In the genomic region with DNA sequence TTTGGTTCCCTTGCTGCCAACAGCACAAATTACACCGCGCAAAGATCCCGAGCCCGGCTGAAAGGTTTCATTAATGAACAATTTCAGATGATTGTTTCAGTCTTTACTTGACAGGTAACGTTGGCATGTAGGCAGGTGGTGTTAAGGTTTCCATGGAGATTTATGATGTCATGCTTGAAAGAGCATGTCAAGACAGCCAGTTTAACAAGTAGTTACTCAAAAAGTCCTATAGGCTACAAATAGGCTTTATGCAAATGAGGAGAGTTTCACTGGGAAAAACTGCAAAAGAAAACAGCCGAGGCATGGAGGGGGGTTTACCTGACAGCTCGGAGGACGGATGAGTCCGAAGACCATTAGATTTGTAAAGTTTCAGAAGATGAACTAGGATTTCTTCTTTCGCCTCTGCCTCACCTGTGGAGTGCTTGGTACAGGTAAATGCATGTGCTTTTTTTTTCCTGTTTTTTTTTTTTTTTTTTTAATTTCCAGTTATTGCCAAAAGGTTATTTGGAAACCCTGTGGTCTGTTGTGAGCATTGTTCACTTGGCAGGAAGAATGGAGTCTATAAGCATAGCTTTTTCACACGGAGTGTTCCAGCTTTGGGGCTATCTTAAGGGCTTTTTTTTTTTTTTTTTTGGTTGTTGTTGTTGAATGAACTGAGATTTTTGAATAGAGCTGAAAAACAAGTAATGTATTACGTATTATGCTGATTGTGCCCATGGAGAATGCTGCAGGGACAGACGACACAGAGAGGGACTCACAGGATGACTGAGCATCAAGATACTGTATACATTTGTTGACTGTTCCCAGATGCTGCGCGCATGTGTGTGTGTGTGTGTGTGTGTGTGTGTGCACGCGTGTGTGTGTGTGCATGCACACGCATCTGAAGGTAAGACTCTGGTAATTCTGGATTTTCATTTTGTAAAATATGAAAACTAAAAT, we compare ENCODE assay signal across 8 mouse cellular contexts.
DNase-seq lines count a peak whose midpoint lies in the region; ATAC-seq and TF ChIP-seq lines count a peak whose summit lies in the region.

No protein-coding gene starts in this region.

- no peak overlapping the region for H3K9ac ChIP-seq in hindbrain, embryonic 12.5 days
- no peak overlapping the region for H3K9ac ChIP-seq in liver, postnatal 0 days (replicated peaks)
- H3K9ac ChIP-seq in stomach, embryonic 14.5 days (replicated peaks; ENCODE audit: low read depth, low read length) = no peak overlapping the region

- no peaks in the 10 kb centered on the region for H3K36me3 ChIP-seq in hindbrain, embryonic 12.5 days
- H3K36me3 ChIP-seq in liver, postnatal 0 days (replicated peaks; ENCODE audit: insufficient read depth, low read length) = no peaks in the 10 kb centered on the region
- no peaks in the 10 kb centered on the region for H3K36me3 ChIP-seq in stomach, embryonic 14.5 days (ENCODE audit: control insufficient read depth, insufficient read depth, low read length)

- no peak for TF ChIP-seq EP300 in liver, postnatal 0 days (IDR thresholded peaks at IDR 0.05; ENCODE audit: low read depth)

- no peak for DNase-seq in layer of hippocampus, adult 2 months (ENCODE audit: low spot score in 2 of 2)
- DNase-seq in layer of hippocampus, postnatal 14 days (ENCODE audit: low spot score in 2 of 2) = no peak
- DNase-seq in liver, postnatal 0 days = no peak
- DNase-seq in spleen, postnatal 36 days (ENCODE audit: low spot score in 2 of 2) = no peak
- DNase-seq in thymus, postnatal 36 days = no peak

- H3K27ac ChIP-seq in layer of hippocampus, adult 2 months = no peak overlapping the region
- no peak overlapping the region for H3K27ac ChIP-seq in hindbrain, embryonic 12.5 days
- no peak overlapping the region for H3K27ac ChIP-seq in liver, postnatal 0 days (ENCODE audit: low read depth)
- H3K27ac ChIP-seq in stomach, embryonic 14.5 days (ENCODE audit: low read length) = peak overlapping the region; percentile 84

- H3K27me3 ChIP-seq in hindbrain, embryonic 12.5 days = no peaks in the 10 kb centered on the region
- H3K27me3 ChIP-seq in liver, postnatal 0 days (ENCODE audit: insufficient read depth, low read length) = no peaks in the 10 kb centered on the region
- H3K27me3 ChIP-seq in stomach, embryonic 14.5 days (ENCODE audit: control insufficient read depth, insufficient read depth, low read length) = no peaks in the 10 kb centered on the region

- peak overlapping the region; percentile 1; the same call in 1 of the 2 replicates for H3K4me3 ChIP-seq in layer of hippocampus, adult 2 months
- H3K4me3 ChIP-seq in hindbrain, embryonic 12.5 days = peak overlapping the region; percentile 5
- no peak overlapping the region for H3K4me3 ChIP-seq in liver, postnatal 0 days (ENCODE audit: low read depth, low read length)
- peak overlapping the region; percentile 22; the same call in 1 of the 2 replicates for H3K4me3 ChIP-seq in stomach, embryonic 14.5 days (ENCODE audit: low read depth, low read length)

- no peaks in the 10 kb centered on the region for H3K9me3 ChIP-seq in hindbrain, embryonic 12.5 days (replicated peaks)
- H3K9me3 ChIP-seq in liver, postnatal 0 days (ENCODE audit: low read length) = no peaks in the 10 kb centered on the region
- no peaks in the 10 kb centered on the region for H3K9me3 ChIP-seq in stomach, embryonic 14.5 days (ENCODE audit: control insufficient read depth, low read depth, low read length)

- no peak for ATAC-seq in hindbrain, embryonic 12.5 days (ENCODE audit: low FRiP score)
- ATAC-seq in liver, postnatal 0 days = no peak
- ATAC-seq in stomach, embryonic 14.5 days (ENCODE audit: insufficient number of reproducible peaks, insufficient read depth, low FRiP score, low read depth) = peak; percentile 59
- ATAC-seq in megakaryocyte-erythroid progenitor cell, adult 5-6 weeks (replicated peaks; ENCODE audit: low FRiP score, low TSS enrichment, poor library complexity, severe bottlenecking) = no peak

- 19% methylated on average over 18 of the region's 18 CpGs for WGBS in hindbrain, embryonic 12.5 days
- WGBS in liver, postnatal 0 days (ENCODE audit: insufficient replicate concordance) = 36% methylated on average over 18 of the region's 18 CpGs
- WGBS in stomach, embryonic 14.5 days = 30% methylated on average over 18 of the region's 18 CpGs

- H3K4me2 ChIP-seq in hindbrain, embryonic 12.5 days (replicated peaks) = peak overlapping the region; percentile 41
- H3K4me2 ChIP-seq in liver, postnatal 0 days (ENCODE audit: low read depth, low read length) = peak overlapping the region; percentile 52
- peak overlapping the region; percentile 10 for H3K4me2 ChIP-seq in stomach, embryonic 14.5 days (replicated peaks; ENCODE audit: low read depth, low read length)

- peaks cover 16% of the 10 kb centered on the region for H3K4me1 ChIP-seq in hindbrain, embryonic 12.5 days
- peaks cover 5% of the 10 kb centered on the region; the same call in 1 of the 2 replicates for H3K4me1 ChIP-seq in liver, postnatal 0 days (ENCODE audit: insufficient read depth)
- H3K4me1 ChIP-seq in stomach, embryonic 14.5 days (ENCODE audit: control insufficient read depth, insufficient read depth, low read length) = peaks cover 9% of the 10 kb centered on the region; the same call in 1 of the 2 replicates

- no peak; the same call in 1 of the 2 replicates for TF ChIP-seq CTCF in layer of hippocampus, adult 2 months (conservative IDR thresholded peaks at IDR 0.05)
- TF ChIP-seq CTCF in liver, postnatal 0 days (IDR thresholded peaks at IDR 0.05; ENCODE audit: low read depth) = no peak
